Mouse (Mus musculus) c-Kit-positive CD71-positive TER-119-negative erythroid progenitor cells, embryonic 14.5 days (primary cell): ENCODE results near the gene Lamb2.

Experiments
- DNase-seq: peaks from one replicate; pipeline ENCODE4 v3.0.0-alpha.2; 2013; ENCODE audit warnings: low read depth

Lamb2 gene

DNA sequence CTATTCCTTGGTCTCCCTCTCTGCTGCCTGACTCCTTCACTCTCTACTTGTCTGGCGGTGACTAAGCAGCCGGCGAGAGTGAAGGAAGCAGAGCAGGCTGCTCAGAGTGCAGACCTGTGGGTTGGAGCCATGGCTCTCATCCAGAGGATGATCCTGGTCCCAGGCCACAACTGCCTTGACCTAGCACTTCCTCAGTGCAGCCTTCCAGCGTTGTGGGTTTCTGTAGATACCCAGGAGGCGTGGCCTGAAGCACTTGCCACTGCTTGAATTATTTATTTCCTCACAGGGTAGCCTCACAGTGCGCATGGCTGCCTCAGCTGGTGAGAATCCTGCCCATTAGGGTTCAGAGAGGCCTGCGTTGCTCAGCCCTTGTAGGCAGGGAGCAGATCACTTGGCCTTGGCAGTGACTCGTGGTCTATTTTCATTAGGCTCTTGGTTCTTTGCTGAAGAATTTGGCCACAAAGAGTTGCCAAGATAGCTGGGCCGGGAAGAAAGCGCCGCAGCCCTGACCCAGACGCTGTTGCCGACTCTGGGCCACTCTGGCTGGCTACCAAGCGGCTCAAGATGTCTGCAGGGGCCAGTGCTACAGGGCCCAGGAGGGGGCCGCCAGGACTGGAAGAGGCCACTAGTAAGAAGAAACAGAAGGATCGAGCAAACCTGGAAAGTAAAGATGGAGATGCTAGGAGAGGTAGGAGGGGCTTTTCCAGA lies 12.7 kb downstream of the Lamb2 start:
- no peak for DNase-seq

GRCm38 (mm10) chr9:108493246-108493645 lies 13.7 kb downstream of the Lamb2 start:
- no peak for DNase-seq

- no peak for DNase-seq
These were observed 14.8 kb downstream of the Lamb2 start for GRCm38 (mm10) chr9:108494146-108494825.

- no peak for DNase-seq
These were observed 15.4 kb downstream of the Lamb2 start for GRCm38 (mm10) chr9:108494905-108495304.

- DNase-seq: no peak
These were observed 19.7 kb downstream of the Lamb2 start for GRCm38 (mm10) chr9:108499231-108499630.

- DNase-seq: no peak
These were observed 20.4 kb downstream of the Lamb2 start for GRCm38 (mm10) chr9:108499943-108500342.

DNA sequence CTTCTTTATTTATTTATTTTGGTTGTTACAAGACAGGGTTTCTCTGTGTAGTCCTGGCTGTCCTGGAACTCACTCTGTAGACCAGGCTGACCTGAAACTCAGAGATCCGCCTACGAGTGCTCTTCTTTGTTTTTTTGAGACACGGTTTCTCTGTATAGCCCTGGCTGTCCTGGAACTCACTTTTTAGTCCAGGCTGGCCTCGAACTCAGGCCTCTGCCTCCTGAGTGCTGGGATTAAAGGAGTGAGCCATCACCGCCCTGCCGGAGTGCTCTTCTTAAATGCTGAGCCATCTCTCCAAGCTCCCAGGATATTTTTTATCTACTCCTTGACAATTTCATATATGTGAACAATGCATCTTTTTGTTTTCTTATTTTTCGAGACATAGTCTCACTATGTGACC lies 27.4 kb downstream of the Lamb2 start:
- DNase-seq: no peak

DNA sequence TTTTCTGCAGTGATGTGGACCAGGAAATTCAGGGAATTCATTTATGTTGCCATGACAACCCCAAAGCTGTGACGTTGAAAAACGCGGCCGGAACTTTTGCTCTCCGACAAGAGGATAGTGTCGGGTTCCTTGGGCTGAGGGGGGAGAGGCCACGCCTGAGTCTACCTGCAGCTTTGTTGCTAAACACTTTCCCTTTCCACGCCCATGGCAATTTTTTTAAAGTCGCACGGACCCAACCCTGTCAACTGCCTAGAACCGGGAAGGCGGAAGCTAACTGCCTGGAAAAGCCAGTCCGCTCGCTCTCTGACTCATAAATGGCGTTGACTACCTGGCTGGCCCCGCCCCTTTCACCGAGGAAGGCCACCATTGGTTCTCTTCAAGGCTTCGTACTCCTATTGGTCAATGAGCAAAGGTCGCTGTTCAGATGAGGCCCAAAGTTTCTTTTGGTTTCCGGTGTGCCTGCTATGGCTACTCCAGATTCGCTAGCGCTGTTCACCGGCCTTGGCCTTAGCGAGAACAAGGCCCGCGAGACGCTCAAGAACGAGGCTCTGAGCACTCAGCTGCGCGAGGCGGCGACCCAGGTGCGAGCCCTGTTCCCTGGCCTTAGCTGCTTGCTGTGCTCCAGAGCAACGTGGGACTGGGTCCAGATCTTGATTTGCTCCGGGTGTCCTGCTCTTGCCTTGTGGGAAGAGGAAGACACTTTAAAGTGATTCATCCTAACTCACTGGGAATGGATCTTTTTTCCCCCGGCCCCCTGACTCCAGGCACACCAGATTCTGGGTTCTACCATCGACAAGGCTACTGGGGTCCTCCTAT lies 28.3 kb downstream of the Lamb2 start, which contains the start of gene Qars:
Gene Qars, plus strand, starts transcription at position 88 of the 816 bp plus-strand sequence.
- peak; percentile 95 for DNase-seq

DNA sequence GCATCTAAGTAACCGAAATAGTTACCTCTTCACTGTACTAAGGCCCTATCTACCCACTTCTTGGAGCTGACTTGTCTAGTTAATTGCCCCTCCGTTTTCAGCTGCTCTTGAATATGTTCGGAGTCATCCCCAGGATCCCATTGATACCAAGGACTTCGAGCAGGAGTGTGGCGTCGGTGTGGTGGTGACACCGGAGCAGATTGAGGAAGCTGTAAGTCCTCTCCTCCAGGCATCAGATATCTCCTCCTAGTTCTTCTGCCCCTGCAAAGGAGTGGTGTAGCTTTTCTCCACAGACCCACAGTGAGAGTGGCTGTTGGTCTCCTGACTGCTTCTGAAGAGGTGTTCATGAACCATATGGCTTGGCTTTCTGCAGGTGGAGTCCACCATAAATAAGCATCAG lies 29.2 kb downstream of the Lamb2 start:
- DNase-seq: no peak

DNA sequence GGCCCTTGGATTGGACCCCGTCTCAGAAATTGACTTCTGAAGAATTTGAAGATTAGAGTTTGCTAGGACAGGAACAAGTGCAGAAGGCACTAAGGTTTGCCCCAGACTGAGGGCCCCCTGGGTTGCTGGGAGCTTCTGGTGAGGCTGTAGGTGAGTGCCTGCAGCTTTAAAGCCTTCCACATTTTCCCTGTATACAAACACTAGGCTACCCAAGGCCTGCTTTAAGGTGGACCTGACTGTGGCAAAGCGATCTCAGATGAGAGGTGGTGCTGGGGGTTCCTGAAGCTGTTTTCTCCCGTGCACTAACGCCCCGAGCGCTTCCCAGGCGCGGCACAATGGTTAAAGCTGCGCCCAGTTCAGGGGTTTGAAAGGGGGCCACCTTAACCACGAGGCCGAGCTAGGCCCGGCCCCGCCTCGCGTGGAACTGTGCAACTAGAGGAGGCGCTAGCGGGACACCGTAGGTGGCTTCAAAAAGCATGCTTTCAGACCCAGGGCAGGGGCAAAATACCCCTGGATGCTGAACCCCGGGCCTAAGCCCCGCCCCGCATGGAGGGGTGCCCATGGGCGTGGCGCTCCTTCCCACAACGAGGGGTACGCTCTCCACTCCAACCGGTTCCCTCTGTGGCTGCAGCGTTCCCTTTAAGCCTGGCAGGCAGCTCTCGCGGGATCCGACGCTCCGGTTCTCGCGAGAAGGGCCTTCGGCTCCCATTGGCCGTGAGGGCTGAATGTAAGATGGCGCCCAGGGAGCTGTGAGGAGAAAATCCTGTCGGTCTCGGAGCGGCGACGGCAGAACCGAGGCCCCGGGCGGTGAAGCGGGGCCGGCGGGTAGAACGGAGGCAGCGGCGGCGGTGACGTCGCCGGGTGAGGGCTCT lies 37.1 kb downstream of the Lamb2 start, which contains the start of gene Qrich1:
Gene Qrich1, plus strand, starts transcription at position 427 of the 872 bp plus-strand sequence.
- peak; percentile 96 for DNase-seq

DNA sequence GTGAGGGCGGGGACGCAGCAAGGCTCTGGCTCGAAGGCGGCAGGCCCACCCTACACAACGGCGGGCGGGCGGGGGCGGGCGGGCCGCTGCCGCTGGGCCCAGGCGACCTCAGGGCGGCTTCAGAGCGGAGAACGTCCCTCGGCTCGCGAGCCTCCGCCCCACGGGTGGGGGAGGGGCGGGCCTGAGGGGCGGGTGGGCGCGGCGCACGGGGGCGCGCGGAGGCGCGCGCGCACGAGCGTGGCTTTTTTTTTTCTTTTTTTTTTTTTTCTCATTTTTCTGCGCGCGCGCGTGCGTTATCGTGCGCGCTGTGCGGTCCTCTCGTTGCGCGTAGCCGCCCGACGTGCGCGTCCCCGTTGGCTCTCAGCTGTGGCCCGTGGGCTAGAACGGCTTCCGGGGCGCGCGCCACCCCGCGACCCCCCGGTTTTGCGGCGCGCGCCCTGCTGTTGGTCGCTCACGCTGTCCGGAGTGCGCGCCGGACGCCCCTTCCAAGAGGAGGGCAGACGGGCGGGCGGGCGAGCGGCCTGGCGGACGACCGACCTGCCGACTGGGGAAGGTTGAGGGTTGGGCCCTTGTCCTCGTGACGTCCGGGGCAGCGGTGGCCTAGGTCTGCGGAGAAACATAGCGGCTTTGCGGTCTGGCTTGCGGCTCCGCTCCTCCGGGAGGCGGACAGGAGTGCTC lies 37.9 kb downstream of the Lamb2 start:
- DNase-seq: peak; percentile 71

DNA sequence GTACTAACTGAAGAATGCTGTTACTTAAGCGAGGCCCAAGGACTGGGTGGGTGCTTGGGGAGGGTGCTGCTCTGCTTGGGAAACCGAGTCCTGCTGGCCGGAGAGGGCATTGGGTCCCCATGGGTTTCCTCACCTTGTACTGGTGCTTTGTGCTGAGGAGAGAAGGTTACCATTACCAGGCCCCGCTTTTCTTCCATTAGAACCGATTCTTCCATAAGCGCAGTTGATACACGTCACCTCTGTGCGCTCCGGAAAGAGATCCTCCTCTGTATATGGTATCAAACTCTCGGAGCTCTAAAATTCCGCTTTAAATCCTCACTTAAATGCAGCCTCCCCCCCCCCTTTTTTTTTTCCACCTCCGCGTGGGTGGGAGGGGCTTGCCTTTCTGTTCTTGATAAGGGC lies 38.4 kb downstream of the Lamb2 start:
- DNase-seq: peak; percentile 59

- no peak for DNase-seq
These were observed 42.1 kb downstream of the Lamb2 start for GRCm38 (mm10) chr9:108521604-108522003.

DNA sequence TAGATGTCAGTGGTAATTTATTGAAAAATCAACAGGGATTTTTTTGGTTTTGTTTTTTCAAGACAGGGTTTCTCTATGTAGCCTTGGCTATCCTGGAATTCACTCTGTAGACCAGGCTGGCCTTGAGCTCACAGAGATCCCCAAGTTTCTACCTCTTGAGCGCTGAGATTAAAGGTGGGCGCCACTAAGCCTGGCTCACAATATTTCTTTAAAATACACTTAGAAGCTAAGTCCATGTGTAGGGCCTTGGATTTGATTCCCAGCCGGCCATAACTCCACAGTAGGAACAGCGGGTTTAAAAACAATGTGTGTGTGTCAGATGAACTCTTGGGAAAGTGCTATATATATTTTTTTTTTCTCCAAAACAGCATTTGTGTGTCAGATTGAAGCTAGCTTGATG lies 43.8 kb downstream of the Lamb2 start:
- DNase-seq: no peak

DNA sequence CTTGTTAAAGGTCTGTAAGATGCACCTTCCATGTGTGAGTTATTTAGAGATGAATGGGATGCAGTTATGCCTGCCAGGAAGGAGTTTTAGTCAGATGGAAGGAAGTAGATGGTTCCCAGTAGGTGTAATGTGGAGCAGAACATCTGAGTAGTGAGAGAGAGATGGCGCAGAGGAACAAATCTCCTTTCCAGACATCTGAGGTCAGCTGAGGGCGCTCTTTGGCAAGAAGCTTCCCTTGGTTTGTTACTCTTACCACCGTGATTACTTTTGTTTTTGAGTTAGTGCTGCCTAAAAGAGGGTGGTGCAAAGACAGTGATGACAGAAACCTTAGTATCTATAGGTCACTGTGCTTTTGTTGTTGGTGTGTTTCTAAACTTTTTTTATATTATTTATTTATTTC lies 45.9 kb downstream of the Lamb2 start:
- DNase-seq: no peak

GRCm38 (mm10) chr9:108530954-108531353 lies 51.4 kb downstream of the Lamb2 start:
- no peak for DNase-seq

GRCm38 (mm10) chr9:108531496-108531895 lies 52.0 kb downstream of the Lamb2 start:
- DNase-seq: no peak
